Mouse (Mus musculus) gastrocnemius, postnatal 14 days (tissue): ENCODE measurements around the gene Gm10260. TPM values are rescaled to one million over a fixed set of nuclear protein-coding genes. Genes with fewer than 3 reads are reported as not detected.

ENCODE experiments used
- DNase-seq: peaks from one replicate; pipeline ENCODE4 v3.0.0; 2021; ENCODE audit warnings: mixed read lengths
- intact Hi-C: fragments of 180-260 bp; cut with DNase I; formaldehyde crosslinking; loops from one replicate; pipeline ENCODE4 v1.15.1; 2025; ENCODE audit warnings: low total_unique reads
- total RNA-seq, 2 experiments: library from RNA; stranded (reverse); gene quantifications; 2 replicates each; pipeline ENCODE4 v1.2.3; 2021

The Gm10260 gene
- total RNA-seq, 2 experiments from 2014 or later, result 129 to 154 TPM

DNA sequence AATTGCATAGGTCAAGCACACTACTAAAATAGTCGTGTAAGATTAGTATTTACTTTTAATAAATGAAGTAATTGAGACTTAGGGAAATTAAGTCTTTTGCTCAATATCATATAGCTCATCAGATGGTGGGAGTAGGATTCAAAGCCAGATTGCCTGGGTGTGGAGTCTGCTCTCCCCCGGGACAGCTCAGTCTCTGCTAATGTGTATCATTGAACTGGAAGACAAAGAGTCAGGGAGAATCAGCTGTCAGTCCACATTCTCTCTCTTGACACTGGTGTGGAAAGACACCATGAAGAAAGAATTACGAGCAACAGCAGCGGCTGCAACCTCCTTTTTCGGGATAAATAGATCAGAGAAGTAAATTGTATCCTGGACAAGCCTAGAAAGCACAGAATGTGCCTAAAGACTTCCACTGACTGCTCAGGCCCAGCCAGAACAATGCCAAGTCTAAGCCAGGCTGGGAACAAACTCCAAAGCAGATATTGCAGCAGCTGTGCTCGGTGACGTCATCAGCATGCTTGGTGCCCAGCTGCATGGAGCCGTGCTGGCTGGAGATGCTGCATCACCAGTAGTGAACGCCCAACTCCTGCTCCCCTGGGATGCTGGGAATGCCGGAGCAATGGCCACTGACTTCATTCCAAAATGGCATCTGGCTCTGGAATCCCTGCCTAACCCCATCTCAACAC lies 14.5 kb upstream of the Gm10260 start:
- intact Hi-C loops, result no loop called here
- DNase-seq, result peak; percentile 86

GRCm38 (mm10) chr13:97769205-97769604 lies 8.8 kb upstream of the Gm10260 start:
- intact Hi-C loops, result no loop called here
- no peak for DNase-seq

GRCm38 (mm10) chr13:97768803-97769202 lies 8.4 kb upstream of the Gm10260 start:
- intact Hi-C loops, result no loop called here
- DNase-seq, result no peak

GRCm38 (mm10) chr13:97768046-97768682 lies 7.7 kb upstream of the Gm10260 start:
- intact Hi-C loops, result no loop called here
- DNase-seq, result no peak

DNA sequence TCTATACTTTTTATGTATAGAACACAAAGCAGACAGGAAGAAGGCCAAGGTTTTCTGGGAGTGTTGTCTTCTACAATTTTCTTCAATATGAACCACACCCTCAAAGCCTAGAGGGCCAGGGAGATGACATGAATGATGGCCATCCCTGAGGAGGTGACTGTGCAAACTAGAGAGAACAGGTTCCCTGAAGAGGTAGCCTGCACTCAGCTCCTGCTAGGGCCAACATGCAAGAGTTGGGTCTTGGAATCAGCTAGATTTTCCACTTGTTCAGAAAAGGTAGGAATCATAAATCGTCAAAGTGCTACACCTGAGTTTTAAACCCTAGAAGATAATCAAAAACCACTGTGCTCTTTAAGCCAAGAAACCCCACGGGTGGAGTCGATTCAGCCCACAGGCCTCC lies 6.2 kb upstream of the Gm10260 start:
- no peak for DNase-seq
- intact Hi-C loops, result no loop called here

- intact Hi-C loops, result no loop called here
- no peak for DNase-seq
Observed at GRCm38 (mm10) chr13:97765913-97766312, 5.5 kb upstream of the Gm10260 start.

GRCm38 (mm10) chr13:97764067-97764466 lies 3.6 kb upstream of the Gm10260 start:
- peak; percentile 45 for DNase-seq
- intact Hi-C loops, result no loop called here

DNA sequence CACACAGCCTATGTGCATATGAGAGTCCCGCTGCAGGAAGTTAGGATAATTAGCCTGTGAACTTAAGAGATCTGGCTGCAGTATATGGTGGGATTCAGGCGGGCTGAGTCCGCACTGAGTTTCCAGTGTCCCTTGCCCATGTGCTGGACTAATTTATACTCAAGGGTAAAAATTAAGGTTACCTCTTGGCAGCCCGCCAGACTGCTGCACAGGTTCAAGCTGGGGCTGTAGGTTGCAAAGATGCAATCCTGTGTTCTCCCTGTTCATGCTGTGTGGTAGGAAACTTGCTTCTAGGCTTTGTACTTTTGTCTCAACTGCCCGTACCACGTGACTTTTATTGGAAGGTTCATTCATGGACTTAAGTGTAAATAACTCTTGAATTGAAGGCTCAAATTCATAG lies 3.0 kb upstream of the Gm10260 start:
- intact Hi-C loops, result no loop called here
- no peak for DNase-seq

DNA sequence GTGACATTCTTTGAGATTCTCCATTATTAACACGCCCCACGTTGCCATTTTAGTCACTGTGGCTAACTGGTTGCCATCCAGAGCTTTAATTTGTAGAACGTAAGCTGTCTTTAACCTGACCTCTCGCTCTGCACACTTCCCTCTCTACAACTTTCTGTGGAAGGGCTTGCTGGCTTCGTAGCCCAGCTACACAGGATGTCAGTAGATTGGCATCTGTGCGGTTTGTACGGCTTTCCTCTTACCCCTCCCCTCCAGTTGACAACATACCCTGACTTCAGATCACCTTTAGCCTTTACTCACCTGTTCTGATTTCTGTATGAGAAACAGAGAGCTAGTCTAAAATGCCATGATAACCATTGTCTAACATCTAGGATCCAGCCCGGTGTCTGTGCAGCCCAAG lies 1.7 kb upstream of the Gm10260 start:
- intact Hi-C loops, result no loop called here

GRCm38 (mm10) chr13:97757033-97757432 lies 3.4 kb downstream of the Gm10260 start:
- intact Hi-C loops, result no loop called here
- peak; percentile 56 for DNase-seq

More for the DNA sequence above, 1.7 kb upstream of the Gm10260 start:
- DNase-seq, result no peak

DNA sequence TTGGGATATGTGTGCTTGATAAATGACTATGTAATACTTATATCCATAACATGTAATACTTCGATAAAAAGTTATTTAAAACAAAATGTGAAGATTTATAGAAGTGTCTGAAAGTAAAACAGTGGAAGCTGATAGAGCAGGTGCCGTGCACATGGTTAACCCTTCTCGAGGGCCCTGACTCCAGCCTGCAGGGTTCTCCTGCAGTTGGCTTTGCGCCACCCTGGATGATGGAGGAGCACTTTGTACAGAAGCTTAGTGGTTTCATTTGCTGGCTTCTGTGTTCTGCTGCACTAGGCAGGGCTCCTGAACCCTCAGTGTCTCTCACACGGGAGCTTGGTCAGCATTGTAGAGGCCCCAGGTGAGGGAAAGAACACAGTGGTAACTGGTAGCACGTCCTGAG lies 4.3 kb downstream of the Gm10260 start:
- no peak for DNase-seq
- intact Hi-C loops, result no loop called here

- DNase-seq, result no peak
- intact Hi-C loops, result no loop called here
Observed at GRCm38 (mm10) chr13:97750851-97751381, 9.5 kb downstream of the Gm10260 start.

GRCm38 (mm10) chr13:97747037-97747860 lies 13.2 kb downstream of the Gm10260 start:
- no peak for DNase-seq
- intact Hi-C loops, result no loop called here

DNA sequence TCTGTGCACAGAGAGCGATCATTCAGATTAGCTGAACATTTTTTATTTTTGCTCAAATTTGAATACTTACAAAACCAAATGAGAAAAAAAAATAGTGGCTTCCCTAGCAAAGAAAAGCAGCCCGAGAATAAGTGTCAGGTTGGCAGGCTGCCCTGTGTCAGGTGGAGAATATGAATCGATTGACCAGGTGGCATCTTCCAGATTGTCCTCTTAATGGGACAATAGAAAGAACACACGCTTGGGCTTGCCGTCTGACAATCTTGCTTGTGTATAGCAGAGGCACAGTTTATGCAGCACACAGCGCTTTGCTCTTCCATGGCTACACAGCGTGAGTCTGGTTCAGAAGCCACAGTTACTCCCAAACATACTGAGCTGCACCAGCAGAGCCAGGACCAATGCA lies 15.8 kb downstream of the Gm10260 start:
- DNase-seq, result no peak
- intact Hi-C loops, result no loop called here

- no peak for DNase-seq
- intact Hi-C loops, result no loop called here
Observed at GRCm38 (mm10) chr13:97744036-97744435, 16.4 kb downstream of the Gm10260 start.

- intact Hi-C loops, result no loop called here
Observed at GRCm38 (mm10) chr13:97743229-97743988, 17.0 kb downstream of the Gm10260 start.

DNA sequence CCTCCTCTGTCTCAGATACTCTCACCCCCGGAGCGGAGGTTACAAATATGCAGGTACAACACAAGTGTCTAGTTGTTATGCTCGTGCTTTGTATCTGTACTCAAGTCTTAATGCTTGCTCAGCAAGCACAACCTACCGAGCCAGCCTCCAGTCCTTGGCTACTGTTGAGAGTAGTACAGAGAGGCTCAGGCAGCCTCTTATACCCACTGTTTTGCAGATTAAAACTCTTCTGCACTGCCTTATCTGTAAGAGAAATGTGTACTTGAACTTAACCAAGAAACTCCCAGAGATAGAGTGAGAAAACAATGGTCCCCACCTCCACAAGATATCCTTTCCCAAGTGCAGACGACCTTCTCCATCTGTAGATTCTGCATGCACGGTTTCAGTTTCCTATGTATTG lies 24.5 kb downstream of the Gm10260 start:
- intact Hi-C loops, result no loop called here
- DNase-seq, result no peak

More at GRCm38 (mm10) chr13:97743229-97743988, 17.0 kb downstream of the Gm10260 start:
- no peak for DNase-seq

DNA sequence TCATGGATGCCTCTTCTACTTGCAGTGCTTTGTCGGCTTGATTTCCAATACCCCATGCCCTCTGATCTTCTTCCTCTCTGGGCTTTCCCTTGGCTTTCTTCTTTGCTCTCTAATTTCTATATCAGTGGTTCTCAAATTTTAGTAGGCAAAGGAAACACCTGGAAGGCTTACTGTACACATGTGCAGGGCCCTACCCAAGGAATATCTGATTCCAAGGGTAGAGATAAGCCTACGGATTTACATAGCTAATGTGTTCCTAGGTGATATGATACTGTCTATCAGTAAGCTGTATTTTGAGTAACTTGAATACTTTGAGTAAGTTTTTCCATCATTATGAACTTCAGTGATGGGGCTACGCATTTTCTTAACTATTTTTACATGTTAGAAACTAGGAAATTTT lies 25.7 kb downstream of the Gm10260 start:
- intact Hi-C loops, result no loop called here
- DNase-seq, result no peak

GRCm38 (mm10) chr13:97725160-97725825 lies 35.1 kb downstream of the Gm10260 start:
- DNase-seq, result peak; percentile 37
- intact Hi-C loops, result no loop called here
